Mouse (Mus musculus) heart, adult 2 months (tissue): ENCODE measurements at regions not wholly inside any gene's neighbourhood (a gene's known extent, or its start where the extent isn't known, plus 50 kb on each side); places are given as distances from the start of the nearest gene placed in this dataset.

Experiments
- CTCF ChIP-seq: fragments of 200-600 bp; IDR thresholded peaks from 2 replicates; pipeline ENCODE4 v1.8.1; 2022; ENCODE audit warnings: antibody characterized with exemption, mild to moderate bottlenecking, moderate library complexity
- EP300 ChIP-seq: fragments of 200-500 bp; IDR thresholded peaks from 2 replicates; pipeline ENCODE4 v1.6.1; 2011; ENCODE audit warnings: low read depth, low read length, control low read depth; ENCODE audit not compliant: insufficient read depth
- POLR2A ChIP-seq: fragments of 200-500 bp; IDR thresholded peaks from 2 replicates; pipeline ENCODE4 v1.6.1; 2011; ENCODE audit warnings: mild to moderate bottlenecking, low read depth, low read length, control low read depth; ENCODE audit not compliant: insufficient read depth

GRCm38 (mm10) chr4:55802101-55802500, 269.8 kb upstream of the Klf4 start:
- TF ChIP-seq CTCF (no peak), POLR2A (no peak), EP300 (no peak)
